Mouse (Mus musculus): ENCODE measurements around the gene Creb3.

GRCm38 (mm10) chr4:43571395-43572045, 9.4 kb downstream of the Creb3 start:
- TF ChIP-seq POLR2A (IDR thresholded peaks at IDR 0.05; ENCODE audit: low read depth, low read length) (no peak), CTCF (conservative IDR thresholded peaks at IDR 0.05; ENCODE audit: insufficient read depth, insufficient read length, low read depth, low read length) (no peak)
